ENCODE assay signal across 9 mouse cellular contexts in genomic region chr2:85561187-85561586, GRCm38 (mm10). TPM values are rescaled to one million over a fixed set of nuclear protein-coding genes. Genes with fewer than 3 reads are reported as not detected.
DNase-seq lines count a peak whose midpoint lies in the region; ATAC-seq and TF ChIP-seq lines count a peak whose summit lies in the region.
"Had no signal": no experiment of that assay in that cellular context is flagged by ENCODE, and none has a peak within 500 bp of the region (broad histone marks: within the 10 kb centered on the region; RNA-seq: fewer than 3 reads in every experiment).

No protein-coding gene starts in this region.

- H3K4me3 ChIP-seq in kidney, adult 2 months (ENCODE audit: insufficient read depth, low read depth, low read length): no peak overlapping the region
- H3K4me3 ChIP-seq in kidney, embryonic 16.5 days (ENCODE audit: low read length): no peak overlapping the region
- H3K4me3 ChIP-seq in liver, embryonic 14.5 days (ENCODE audit: insufficient read depth in 1 of 2, low read depth in 2 of 2, low read length in 2 of 2): no peak overlapping the region
- H3K4me3 ChIP-seq: megakaryocyte, embryonic 14.5 days had no signal

- peak; percentile 41 for DNase-seq in kidney, adult 2 months
- peak; percentile 62 for DNase-seq in ZHBTc4 (ENCODE audit: low read depth, low spot score)
- DNase-seq in fibroblast of lung, adult 2 months (ENCODE audit: low read depth): peak; percentile 7
- DNase-seq in kidney, adult 8-10 months: peak; percentile 4 to 21
- peak in 1 of 3 experiments; percentile 3 for DNase-seq in liver, embryonic 14.5 days (ENCODE audit: low read depth in 3 of 3, low spot score in 3 of 3)
- DNase-seq in right cerebral cortex, adult 2 months (ENCODE audit: low spot score in 2 of 2): peak; percentile 53 to 59
- DNase-seq in gastrocnemius, adult 8-10 months (ENCODE audit: low spot score in 2 of 2): no peak

- H3K4me2 ChIP-seq in kidney, embryonic 16.5 days (replicated peaks; ENCODE audit: low read depth, low read length): no peak overlapping the region
- H3K4me2 ChIP-seq in liver, embryonic 14.5 days (ENCODE audit: low read depth): no peak overlapping the region

- H3K27me3 ChIP-seq in kidney, adult 2 months (replicated peaks; ENCODE audit: control insufficient read depth, insufficient read depth, low read length): no peaks in the 10 kb centered on the region
- H3K27me3 ChIP-seq in kidney, embryonic 16.5 days (ENCODE audit: insufficient read depth, low read length): no peaks in the 10 kb centered on the region
- no peaks in the 10 kb centered on the region for H3K27me3 ChIP-seq in liver, embryonic 14.5 days (ENCODE audit: control insufficient read depth, insufficient read depth, low read length)
- H3K27me3 ChIP-seq: megakaryocyte, embryonic 14.5 days had no signal

- no peak overlapping the region for H3K27ac ChIP-seq in kidney, adult 2 months (ENCODE audit: insufficient read depth, low read depth, low read length)
- no peak overlapping the region for H3K27ac ChIP-seq in kidney, embryonic 16.5 days (ENCODE audit: low read length)
- H3K27ac ChIP-seq in liver, embryonic 14.5 days: no peak overlapping the region

- WGBS in kidney, adult 2 months: 24% methylated on average over 4 of the region's 4 CpGs
- 22% methylated on average over 4 of the region's 4 CpGs for WGBS in kidney, embryonic 16.5 days
- WGBS in liver, embryonic 14.5 days (ENCODE audit: insufficient replicate concordance): 29% methylated on average over 4 of the region's 4 CpGs

- no peak overlapping the region for H3K9ac ChIP-seq in kidney, embryonic 16.5 days (replicated peaks; ENCODE audit: low read length)
- no peak overlapping the region for H3K9ac ChIP-seq in liver, embryonic 14.5 days (replicated peaks)

- TF ChIP-seq EP300 in liver, embryonic 14.5 days (IDR thresholded peaks at IDR 0.05; ENCODE audit: low read depth): no peak

- ATAC-seq in kidney, embryonic 16.5 days (ENCODE audit: low FRiP score, low TSS enrichment): no peak
- no peak for ATAC-seq in liver, embryonic 14.5 days (ENCODE audit: insufficient read depth)

- no peak for TF ChIP-seq POLR2A in kidney, adult 2 months (IDR thresholded peaks at IDR 0.05; ENCODE audit: low read depth, low read length)

- H3K9me3 ChIP-seq in kidney, embryonic 16.5 days (ENCODE audit: low read length): no peaks in the 10 kb centered on the region
- no peaks in the 10 kb centered on the region for H3K9me3 ChIP-seq in liver, embryonic 14.5 days (ENCODE audit: control insufficient read depth, low read length)
- H3K9me3 ChIP-seq: megakaryocyte, embryonic 14.5 days had no signal

- H3K36me3 ChIP-seq in kidney, adult 2 months (ENCODE audit: control insufficient read depth, insufficient read depth, low read length): no peaks in the 10 kb centered on the region
- H3K36me3 ChIP-seq in kidney, embryonic 16.5 days (ENCODE audit: insufficient read depth, low read length): no peaks in the 10 kb centered on the region
- H3K36me3 ChIP-seq in liver, embryonic 14.5 days (replicated peaks; ENCODE audit: control insufficient read depth, insufficient read depth, low read depth): no peaks in the 10 kb centered on the region

- peak; percentile 54 for TF ChIP-seq CTCF in kidney, adult 2 months (conservative IDR thresholded peaks at IDR 0.05; ENCODE audit: insufficient read depth, insufficient read length, low read depth, low read length)
- TF ChIP-seq CTCF in liver, embryonic 14.5 days (IDR thresholded peaks at IDR 0.05; ENCODE audit: low read depth): peak; percentile 55

- no peaks in the 10 kb centered on the region for H3K4me1 ChIP-seq in kidney, adult 2 months (ENCODE audit: control insufficient read depth, insufficient read depth, low read length)
- H3K4me1 ChIP-seq in kidney, embryonic 16.5 days (ENCODE audit: insufficient read depth, low read length): no peaks in the 10 kb centered on the region
- H3K4me1 ChIP-seq in liver, embryonic 14.5 days (replicated peaks; ENCODE audit: control insufficient read depth in 2 of 2, insufficient read depth in 2 of 2, low read length in 1 of 2): no peaks in the 10 kb centered on the region
- H3K4me1 ChIP-seq: megakaryocyte, embryonic 14.5 days had no signal

RNA-seq across cellular contexts. Expression of gene Olfr996, which starts 17.8 kb away (rescaled TPM):
- not detected in 2 replicates for polyA plus RNA-seq in kidney, adult 2 months (2012; rRNA removed)
- polyA plus RNA-seq in kidney, embryonic 16.5 days (2015; fragmentation: Nextera tagmentation; extraction: Ambion mirVana): not detected in 2 replicates
- polyA plus RNA-seq in liver, embryonic 14.5 days (2012; rRNA removed): not detected in 2 replicates
- polyA plus RNA-seq in liver, embryonic 14.5 days (2014; fragmentation: Nextera tagmentation; extraction: Ambion mirVana): not detected in 2 replicates
- total RNA-seq in gastrocnemius, adult 8-10 months (2022): not detected

RNA-seq across cellular contexts. Expression of gene Olfr998, which starts 27.6 kb away (rescaled TPM):
- polyA plus RNA-seq in kidney, adult 2 months (2012; rRNA removed): not detected in 2 replicates
- not detected in 2 replicates for polyA plus RNA-seq in kidney, embryonic 16.5 days (2015; fragmentation: Nextera tagmentation; extraction: Ambion mirVana)
- not detected in 2 replicates for polyA plus RNA-seq in liver, embryonic 14.5 days (2012; rRNA removed)
- polyA plus RNA-seq in liver, embryonic 14.5 days (2014; fragmentation: Nextera tagmentation; extraction: Ambion mirVana): not detected in 2 replicates
- not detected for total RNA-seq in gastrocnemius, adult 8-10 months (2022)

RNA-seq across cellular contexts. Expression of gene 4833423E24Rik, which starts 42.4 kb away (rescaled TPM):
- not detected in 2 replicates for polyA plus RNA-seq in kidney, adult 2 months (2012; rRNA removed)
- not detected in 2 replicates for polyA plus RNA-seq in kidney, embryonic 16.5 days (2015; fragmentation: Nextera tagmentation; extraction: Ambion mirVana)
- not detected in 2 replicates for polyA plus RNA-seq in liver, embryonic 14.5 days (2012; rRNA removed)
- not detected in 2 replicates for polyA plus RNA-seq in liver, embryonic 14.5 days (2014; fragmentation: Nextera tagmentation; extraction: Ambion mirVana)
- total RNA-seq in gastrocnemius, adult 8-10 months (2022): not detected

RNA-seq across cellular contexts. Expression of gene Olfr1000, which starts 50.5 kb away (rescaled TPM):
- polyA plus RNA-seq in kidney, adult 2 months (2012; rRNA removed): not detected in 2 replicates
- polyA plus RNA-seq in kidney, embryonic 16.5 days (2015; fragmentation: Nextera tagmentation; extraction: Ambion mirVana): not detected in 2 replicates
- not detected in 2 replicates for polyA plus RNA-seq in liver, embryonic 14.5 days (2012; rRNA removed)
- not detected in 2 replicates for polyA plus RNA-seq in liver, embryonic 14.5 days (2014; fragmentation: Nextera tagmentation; extraction: Ambion mirVana)
- total RNA-seq in gastrocnemius, adult 8-10 months (2022): not detected

Comparison
In these comparisons a context has a peak if more than half of its experiments do, and no peak if none do; other contexts are left out.
1. DNase-seq: peak in kidney, adult 2 months (single experiment), ZHBTc4 (single experiment), fibroblast of lung, adult 2 months (single experiment), kidney, adult 8-10 months (2 of 2) and right cerebral cortex, adult 2 months (2 of 2); none in gastrocnemius, adult 8-10 months (0 of 2).